Mouse (Mus musculus) frontal cortex, postnatal 25 days (tissue): ENCODE measurements at regions not wholly inside any gene's neighbourhood (a gene's known extent, or its start where the extent isn't known, plus 50 kb on each side); places are given as distances from the start of the nearest gene placed in this dataset.
"Not testable (repeated sequence)": the region's sequence is repeated elsewhere in the genome, so short reads cannot be mapped to it uniquely, and the experiment has no call there.

Source experiments
- DNase-seq, 2 experiments: peaks; one replicate each; pipeline ENCODE4 v3.0.0; 2022; ENCODE audit warnings: low spot score in 2 of 2

GRCm38 (mm10) chr13:61805300-61805699 is 235.4 kb upstream of the Cts3 start:
- not testable (repeated sequence) for DNase-seq

DNA sequence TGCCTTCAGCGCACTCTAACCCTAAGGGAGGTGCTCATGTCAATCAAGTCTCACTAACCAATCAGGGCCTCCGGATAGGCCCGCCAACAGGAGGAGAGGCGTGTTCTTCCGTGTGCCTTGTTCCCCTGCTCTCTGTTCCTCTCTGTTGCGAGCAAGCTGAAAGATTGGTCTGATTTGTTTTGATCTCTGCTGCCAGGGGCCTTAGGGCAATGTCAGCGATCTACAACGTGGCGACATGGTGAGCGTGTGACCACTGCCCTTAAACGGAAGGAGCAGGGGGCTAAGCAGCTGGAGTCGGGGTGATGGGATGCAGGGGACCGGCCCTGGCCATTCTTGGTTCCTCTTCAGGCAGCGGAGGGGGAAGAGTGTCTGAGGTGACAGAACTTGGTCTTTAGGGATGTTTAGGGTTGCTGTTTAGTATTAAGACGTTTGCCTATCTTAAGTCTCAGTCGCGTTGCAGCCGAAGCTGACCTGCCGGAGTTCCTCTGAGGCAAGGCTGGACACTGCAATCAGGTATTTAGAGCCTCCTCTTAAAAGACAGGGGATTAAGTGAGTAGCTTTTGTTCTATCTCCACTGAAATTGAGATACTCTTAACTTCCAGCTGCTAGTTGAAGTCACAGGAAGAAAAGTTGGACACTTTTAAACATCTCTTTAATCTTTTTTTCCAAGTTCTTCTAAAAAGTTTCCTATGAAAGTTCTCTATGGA is 234.4 kb upstream of the Cts3 start:
- peak in 1 of 2 experiments; percentile 1 for DNase-seq

DNA sequence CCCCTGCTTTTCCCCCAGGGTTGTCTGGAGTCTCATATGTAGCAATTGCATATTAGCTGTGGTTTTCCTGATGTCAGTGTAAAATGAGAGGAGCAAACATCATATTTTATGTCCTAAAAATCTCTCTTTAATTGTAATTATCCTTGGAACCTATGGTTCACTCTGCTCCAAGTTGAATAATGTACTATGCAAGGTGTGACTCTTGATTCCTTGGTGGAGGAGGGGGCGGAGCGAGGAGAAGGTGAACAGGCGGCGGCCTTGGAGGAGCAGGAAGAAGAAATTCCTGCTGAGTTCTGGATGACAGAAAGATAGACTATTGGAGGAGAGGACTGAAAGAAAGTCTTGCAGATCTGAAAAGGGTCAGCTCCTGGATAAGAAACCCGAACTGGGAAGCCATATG is 233.8 kb upstream of the Cts3 start:
- DNase-seq, result not testable (repeated sequence)

DNA sequence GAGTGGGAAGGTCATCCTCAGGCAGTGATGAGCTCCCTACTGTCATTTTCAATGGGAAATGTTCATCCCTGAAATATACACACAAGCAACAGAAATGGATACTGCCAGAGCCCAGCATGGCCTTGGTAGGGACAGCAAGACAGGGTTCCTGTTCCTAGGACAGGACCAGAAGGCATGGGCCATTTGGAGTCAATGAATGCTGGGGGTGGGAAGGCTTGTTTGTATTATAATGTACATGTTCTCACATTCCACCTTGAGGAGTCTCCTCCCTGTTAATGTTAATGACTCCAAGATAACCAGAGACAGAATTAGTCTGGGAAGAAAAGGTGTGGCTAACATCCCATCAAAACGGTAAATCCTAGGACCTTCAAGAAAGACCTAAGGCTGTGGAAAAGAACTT is 193.5 kb upstream of the Cts3 start:
- not testable (repeated sequence) for DNase-seq
